Mouse (Mus musculus) intestine, postnatal 0 days (tissue): ENCODE measurements around the gene Chd3. TPM values are rescaled to one million over a fixed set of nuclear protein-coding genes. Genes with fewer than 3 reads are reported as not detected.
A peak's percentile ranks its signal among the peaks of the same experiment; 100 is the strongest.

Experiments used
- ATAC-seq: fragments of 200-750 bp; cut with Nextera tagmentation; 2 replicates; pipeline ENCODE4 v1.8.0; 2017; ENCODE audit warnings: mild to moderate bottlenecking, moderate TSS enrichment, moderate library complexity
- H3K27ac ChIP-seq: fragments of 300-500 bp; sonication (generic); 2 replicates; pipeline ENCODE4 v1.5.1; 2014; ENCODE audit warnings: mild to moderate bottlenecking, low read depth, low read length, moderate library complexity
- H3K27me3 ChIP-seq: fragments of 300-500 bp; sonication (generic); replicated peaks from 2 replicates; pipeline ENCODE4 v1.6.1; 2014; ENCODE audit warnings: low read length, mixed read lengths; ENCODE audit not compliant: control insufficient read depth, insufficient read depth
- H3K36me3 ChIP-seq: fragments of 300-500 bp; sonication (generic); 2 replicates; pipeline ENCODE4 v1.6.1; 2014; ENCODE audit warnings: mild to moderate bottlenecking, moderate library complexity; ENCODE audit not compliant: control insufficient read depth, insufficient read depth
- H3K4me1 ChIP-seq: fragments of 300-500 bp; sonication (generic); replicated peaks from 2 replicates; pipeline ENCODE4 v1.6.1; 2014; ENCODE audit warnings: antibody characterized with exemption, low read length, mixed read lengths; ENCODE audit not compliant: control insufficient read depth, insufficient read depth
- H3K4me2 ChIP-seq: fragments of 300-500 bp; sonication (generic); replicated peaks from 2 replicates; pipeline ENCODE4 v1.6.1; 2014; ENCODE audit warnings: low read depth, mild to moderate bottlenecking, moderate library complexity
- H3K4me3 ChIP-seq: fragments of 300-500 bp; sonication (generic); 2 replicates; pipeline ENCODE4 v1.5.1; 2014; ENCODE audit warnings: low read depth, low read length
- H3K9ac ChIP-seq: fragments of 300-500 bp; sonication (generic); 2 replicates; pipeline ENCODE4 v1.6.1; 2014; ENCODE audit warnings: mild to moderate bottlenecking, low read depth, low read length
- H3K9me3 ChIP-seq: fragments of 300-500 bp; sonication (generic); 2 replicates; pipeline ENCODE4 v1.6.1; 2016; ENCODE audit warnings: mixed run types; ENCODE audit not compliant: control insufficient read depth
- CTCF ChIP-seq: sonication (generic); IDR thresholded peaks from 2 replicates; pipeline ENCODE4 v1.5.1; 2016; ENCODE audit warnings: low read depth, mild to moderate bottlenecking, control low read depth, antibody characterized with exemption, moderate library complexity
- WGBS: fragments of 180-500 bp; shearing (Covaris S2); extraction: QIAGEN DNeasy Blood & Tissue Kit; methylation state at CpG from one replicate; pipeline ENCODE4 v1.1.7; 2014; 5-methylcytosine and 5-hydroxymethylcytosine counted together
- polyA plus RNA-seq: library from polyadenylated mRNA; unstranded; fragments of >200 nt; fragmentation: Nextera tagmentation; extraction: Ambion mirVana; gene quantifications from 2 replicates; pipeline ENCODE4 v1.2.1, GENCODE M21; 2015

Chd3 gene
- polyA plus RNA-seq, 1 experiment from 2014 or later: 19.4 TPM

DNA sequence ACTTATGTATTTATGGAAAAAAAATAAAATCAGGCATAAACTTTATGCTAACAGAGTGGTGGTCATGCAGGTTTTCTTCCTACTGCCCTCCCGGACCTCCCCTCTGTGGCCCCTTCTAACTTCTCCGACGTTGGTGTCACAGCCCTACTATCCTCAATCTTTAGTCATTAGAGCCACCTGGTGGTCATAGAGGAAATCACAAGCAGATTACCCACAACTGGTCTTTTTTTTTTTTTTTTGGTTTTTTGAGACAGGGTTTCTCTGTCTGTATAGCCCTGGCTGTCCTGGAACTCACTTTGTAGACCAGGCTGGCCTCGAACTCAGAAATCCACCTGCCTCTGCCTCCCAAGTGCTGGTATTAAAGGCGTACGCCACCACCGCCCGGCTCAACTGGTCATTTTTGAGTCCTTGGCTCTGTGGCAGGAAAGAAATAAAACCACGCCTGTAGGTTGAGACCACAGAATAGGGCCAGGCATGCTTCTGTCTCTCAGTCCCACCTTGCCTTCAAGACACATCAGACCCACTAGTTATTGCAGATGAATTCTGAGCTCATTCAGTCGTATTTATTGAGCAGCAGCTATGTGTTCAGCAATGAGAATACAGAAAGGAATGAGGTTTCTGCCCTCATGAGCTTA, 21.3 kb upstream of the Chd3 start:
- H3K4me2 ChIP-seq: 0 out of 2 replicates have a peak overlapping the region, but pooled peaks have one; percentile 25
- 0 out of 2 replicates have a peak, but pooled peaks have one; percentile 9 for ATAC-seq
- no peaks in the 10 kb centered on the region for H3K36me3 ChIP-seq
- H3K27ac ChIP-seq: no peak overlapping the region
- no peak overlapping the region for H3K4me3 ChIP-seq
- no peaks in the 10 kb centered on the region for H3K27me3 ChIP-seq
- WGBS: 51% methylated on average over 10 of the region's 10 CpGs
- H3K9me3 ChIP-seq: no peaks in the 10 kb centered on the region
- no peak overlapping the region for H3K9ac ChIP-seq
- H3K4me1 ChIP-seq: no peaks in the 10 kb centered on the region
- peak; percentile 78 for TF ChIP-seq CTCF

DNA sequence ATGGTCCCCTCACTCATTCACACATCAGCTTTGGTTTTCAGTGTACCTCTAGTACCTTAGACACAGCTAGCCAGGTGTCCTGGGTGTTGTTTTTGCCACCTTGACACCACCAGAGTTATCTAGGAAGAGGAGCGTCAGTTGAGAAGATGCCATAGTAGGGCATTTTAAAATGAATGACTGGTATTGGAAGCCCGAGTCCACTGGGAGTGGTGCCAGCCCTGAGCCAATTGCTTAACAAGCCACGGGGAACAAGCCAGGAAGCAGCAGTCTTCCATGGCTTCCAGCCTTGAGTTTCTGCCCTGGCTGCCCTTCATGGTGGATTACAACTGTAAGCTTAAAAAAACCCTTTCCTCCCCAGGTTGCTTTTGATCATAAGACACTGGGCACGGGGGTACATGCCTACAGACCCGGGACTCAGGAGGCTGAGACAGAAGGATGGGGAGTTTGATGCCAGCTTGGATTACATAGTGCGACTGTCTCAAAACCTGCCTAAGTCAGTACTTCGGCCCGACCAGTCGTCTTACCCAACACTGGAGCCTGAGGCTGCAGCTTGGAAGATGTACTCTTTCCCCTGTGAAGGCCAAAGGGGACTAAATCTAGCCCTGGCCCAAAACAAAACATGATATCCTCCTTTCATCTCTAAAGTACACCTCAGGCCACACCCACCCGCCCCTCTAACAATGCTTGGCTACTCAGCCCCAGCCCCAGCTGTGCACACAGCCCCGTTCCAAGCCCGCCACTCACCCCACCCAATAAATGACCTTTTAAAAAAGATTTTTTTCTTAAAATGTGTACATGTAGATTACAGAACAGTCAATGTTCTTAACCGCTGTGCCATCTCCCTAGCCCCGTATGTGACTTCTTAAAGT, 20.6 kb upstream of the Chd3 start:
- Histone ChIP-seq H3K4me1 (no peaks in the 10 kb centered on the region), H3K9ac (no peak overlapping the region), H3K36me3 (no peaks in the 10 kb centered on the region), H3K4me3 (no peak overlapping the region), H3K27ac (no peak overlapping the region), H3K9me3 (no peaks in the 10 kb centered on the region), H3K4me2 (0 out of 2 replicates have a peak overlapping the region, but pooled peaks have one; percentile 25), H3K27me3 (no peaks in the 10 kb centered on the region)
- 57% methylated on average over 14 of the region's 14 CpGs for WGBS
- ATAC-seq: no peak
- TF ChIP-seq CTCF: no peak

DNA sequence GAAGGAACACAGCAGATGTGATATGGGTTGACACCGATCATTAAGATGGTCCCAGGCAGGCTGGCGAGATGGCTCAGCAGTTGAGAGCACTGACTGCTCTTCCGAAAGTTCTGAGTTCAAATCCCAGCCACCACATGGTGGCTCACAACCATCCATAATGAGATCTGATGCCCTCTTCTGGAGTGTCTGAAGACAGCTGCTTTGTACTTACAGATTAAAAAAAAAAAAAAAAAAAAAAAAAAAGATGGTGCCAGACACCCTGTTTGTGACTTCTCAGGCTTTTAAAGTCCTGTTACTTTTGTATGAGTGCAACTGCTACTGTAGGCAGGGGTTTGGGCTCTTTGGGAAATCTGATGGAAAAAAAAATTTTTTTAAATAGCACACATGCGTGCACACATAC, 19.5 kb upstream of the Chd3 start:
- peak; percentile 25; the same call in 1 of the 2 replicates for TF ChIP-seq CTCF
- Histone ChIP-seq H3K9me3 (no peaks in the 10 kb centered on the region), H3K4me2 (no peak overlapping the region), H3K27me3 (no peaks in the 10 kb centered on the region), H3K4me1 (no peaks in the 10 kb centered on the region), H3K9ac (no peak overlapping the region), H3K36me3 (no peaks in the 10 kb centered on the region), H3K27ac (no peak overlapping the region), H3K4me3 (no peak overlapping the region)
- ATAC-seq: no peak
- WGBS: 97% methylated on average over 4 of the region's 4 CpGs

DNA sequence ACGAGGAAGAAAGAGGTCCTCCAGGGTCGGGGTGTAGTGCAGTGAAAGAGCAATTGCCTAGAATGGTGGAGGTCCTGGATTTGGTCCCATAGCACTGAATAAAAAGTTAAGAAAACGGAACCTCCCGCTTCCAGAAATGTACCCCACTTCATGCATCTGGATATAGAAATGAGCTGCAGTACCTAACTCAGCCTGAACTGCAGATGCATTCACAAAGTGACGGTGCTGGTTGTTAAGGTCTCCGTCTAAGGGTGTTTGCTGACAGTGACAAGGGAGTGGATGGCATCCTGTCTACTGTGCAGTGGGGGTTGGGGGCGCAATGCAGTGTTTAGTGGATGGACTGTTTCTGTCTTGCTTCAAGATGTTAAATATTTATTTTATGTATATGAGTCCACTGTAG, 17.6 kb upstream of the Chd3 start:
- H3K4me1 ChIP-seq: no peaks in the 10 kb centered on the region
- H3K9me3 ChIP-seq: no peaks in the 10 kb centered on the region
- H3K4me2 ChIP-seq: no peak overlapping the region
- H3K4me3 ChIP-seq: no peak overlapping the region
- no peaks in the 10 kb centered on the region for H3K27me3 ChIP-seq
- ATAC-seq: no peak
- H3K9ac ChIP-seq: no peak overlapping the region
- H3K27ac ChIP-seq: no peak overlapping the region
- peak; percentile 45 for TF ChIP-seq CTCF
- 67% methylated on average over 7 of the region's 7 CpGs for WGBS
- no peaks in the 10 kb centered on the region for H3K36me3 ChIP-seq

DNA sequence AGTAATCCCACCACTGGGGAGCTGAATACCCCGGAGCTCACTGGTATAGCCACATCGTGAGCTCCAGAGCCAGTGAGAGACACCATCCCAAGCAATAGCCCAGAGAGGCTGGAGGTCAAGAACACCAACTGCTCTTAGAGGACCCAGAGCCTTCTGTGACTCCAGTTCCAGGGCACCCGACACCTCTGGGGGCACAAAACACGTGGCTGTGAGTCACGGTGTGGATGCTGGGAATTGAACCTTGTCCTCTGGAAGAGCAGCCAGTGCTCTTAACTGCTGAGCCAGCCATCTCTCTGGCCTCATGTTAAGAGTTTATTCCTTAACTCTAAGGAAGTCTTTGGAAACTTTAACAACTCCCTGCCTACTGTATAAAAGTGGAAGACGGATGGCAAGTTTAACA, 15.8 kb upstream of the Chd3 start:
- H3K27ac ChIP-seq: peak overlapping the region; percentile 75
- no peaks in the 10 kb centered on the region for H3K27me3 ChIP-seq
- peak; percentile 75 for ATAC-seq
- no peaks in the 10 kb centered on the region for H3K36me3 ChIP-seq
- WGBS: 51% methylated on average over 6 of the region's 6 CpGs
- H3K9me3 ChIP-seq: no peaks in the 10 kb centered on the region
- no peak overlapping the region for H3K4me3 ChIP-seq
- no peak overlapping the region for H3K4me2 ChIP-seq
- no peaks in the 10 kb centered on the region for H3K4me1 ChIP-seq
- TF ChIP-seq CTCF: no peak
- no peak overlapping the region for H3K9ac ChIP-seq

DNA sequence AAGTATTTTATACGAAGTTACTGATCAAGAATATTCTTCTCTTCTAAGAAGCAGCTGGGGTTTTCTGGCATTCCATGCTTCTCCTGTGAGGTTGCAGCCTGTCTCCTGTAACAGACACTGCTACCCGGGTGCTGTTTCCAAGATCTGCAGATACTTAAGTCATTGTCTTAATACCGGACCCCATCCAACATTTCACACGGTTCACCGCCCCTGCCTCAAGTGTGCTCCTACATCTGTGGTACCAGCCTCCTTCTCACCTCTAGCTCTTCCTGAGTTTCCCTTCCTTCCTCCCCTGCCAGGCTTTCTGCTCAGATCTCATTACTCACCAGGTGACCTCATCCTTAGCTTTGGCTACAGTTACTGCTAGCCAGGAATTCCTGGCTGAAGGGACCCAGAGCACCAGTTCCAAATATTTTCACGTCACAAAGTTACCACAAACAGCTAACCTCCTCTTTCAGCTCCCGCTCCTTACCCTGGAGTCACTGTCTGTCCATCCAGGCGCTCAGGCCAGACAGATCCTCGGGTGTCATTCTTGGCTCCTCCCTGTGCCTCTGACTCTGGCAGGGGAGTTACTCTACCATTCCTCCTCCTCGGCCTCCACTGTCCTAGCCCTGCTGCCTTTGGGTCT, 13.4 kb upstream of the Chd3 start:
- Histone ChIP-seq H3K36me3 (no peaks in the 10 kb centered on the region), H3K9me3 (no peaks in the 10 kb centered on the region), H3K27me3 (no peaks in the 10 kb centered on the region), H3K4me1 (no peaks in the 10 kb centered on the region), H3K4me3 (no peak overlapping the region), H3K9ac (no peak overlapping the region), H3K27ac (no peak overlapping the region), H3K4me2 (no peak overlapping the region)
- no peak for TF ChIP-seq CTCF
- 74% methylated on average over 10 of the region's 10 CpGs for WGBS
- ATAC-seq: no peak
